Mouse (Mus musculus): ENCODE results near the gene Pofut2. TPM values are rescaled to one million over a fixed set of nuclear protein-coding genes. Genes with fewer than 3 reads are reported as not detected.
A peak's percentile ranks its signal among the peaks of the same experiment; 100 is the strongest.

Pofut2 gene
- polyA plus RNA-seq (2012; ENCODE audit: insufficient read depth, insufficient read length, missing spikeins): 24.0 and 31.2 TPM in 2 replicates

DNA sequence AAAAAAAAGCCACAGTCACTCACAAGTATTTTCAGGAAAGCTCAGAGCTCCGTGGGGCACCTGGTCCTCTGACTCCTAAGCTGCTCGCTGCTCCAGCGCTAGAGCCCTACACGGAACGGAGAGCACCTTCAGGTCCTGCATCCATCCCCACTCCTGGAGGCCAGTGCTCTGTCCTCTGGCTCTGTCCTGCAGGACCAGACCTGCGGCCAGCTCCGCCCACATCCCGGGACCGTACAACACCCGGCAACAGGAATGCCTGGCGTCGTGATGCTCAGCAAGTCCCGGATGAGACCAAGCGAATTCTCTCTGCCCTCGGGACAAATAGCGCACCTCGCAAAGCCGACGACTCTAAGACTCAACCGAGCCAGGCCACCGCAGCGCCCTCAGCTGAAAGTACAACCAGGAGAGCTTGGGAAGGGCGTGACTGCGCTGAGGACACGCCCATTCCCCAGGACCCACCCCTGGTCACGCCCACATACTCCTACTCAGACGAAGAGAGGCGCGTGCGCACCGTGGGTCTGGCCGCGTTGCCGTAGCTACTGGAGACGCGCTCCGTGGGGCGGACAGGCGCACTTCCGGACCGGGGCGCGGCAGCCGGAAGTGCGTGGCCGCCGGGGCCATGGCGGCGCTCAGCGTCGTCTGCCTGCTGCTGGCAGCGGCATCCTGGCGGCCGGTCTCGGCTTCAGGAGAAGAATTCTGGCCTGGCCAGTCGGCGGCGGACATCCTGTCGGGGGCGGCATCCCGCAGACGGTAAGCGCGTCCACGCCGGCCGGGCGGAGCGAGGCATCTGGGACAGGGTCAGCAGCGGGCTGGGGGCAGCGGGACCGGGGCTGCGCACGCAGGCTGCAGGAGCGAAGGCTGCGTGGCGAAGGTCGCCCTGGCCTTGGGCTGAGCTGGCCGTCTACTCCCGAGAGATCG is at the start of gene Pofut2:
Gene Pofut2, plus strand, starts transcription at position 515 of the 918 bp plus-strand sequence.
- peak within 1 kb of the TSS; percentile 87 for H3K27ac ChIP-seq (replicated peaks; ENCODE audit: low read depth, low read length)
- peak within 1 kb of the TSS; percentile 85 for H3K4me3 ChIP-seq (ENCODE audit: insufficient read depth, low read depth, low read length)
- H3K4me1 ChIP-seq (ENCODE audit: control insufficient read depth, insufficient read depth, insufficient read length, low read length): 0 out of 2 replicates have a peak, but pooled peaks cover 2% of the 10 kb centered on the region

DNA sequence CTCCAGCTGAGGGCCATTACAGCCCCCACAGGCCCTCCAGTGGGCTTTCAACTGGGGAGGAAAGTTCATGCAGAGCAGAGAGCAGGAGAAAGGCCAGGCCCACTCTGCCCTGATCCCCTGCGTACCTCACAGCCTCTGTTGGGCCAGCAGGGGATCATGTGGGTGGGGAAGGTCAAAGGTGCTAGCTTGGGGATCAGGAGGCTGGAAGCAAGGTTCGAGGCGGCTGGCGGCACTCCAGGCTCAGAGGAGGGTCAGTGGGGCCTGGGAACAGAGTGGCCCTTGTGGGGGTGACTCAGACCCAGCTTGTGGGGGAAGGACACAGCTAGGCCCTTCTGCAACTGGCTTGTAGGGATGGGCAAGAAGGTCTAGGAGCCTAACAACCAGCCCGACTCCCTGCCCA is 49.8 kb upstream of the Pofut2 start:
- no peak overlapping the region for H3K27ac ChIP-seq (replicated peaks; ENCODE audit: low read depth, low read length)
- H3K4me1 ChIP-seq (ENCODE audit: control insufficient read depth, insufficient read depth, insufficient read length, low read length): peaks cover 17% of the 10 kb centered on the region
- no peak overlapping the region for H3K4me3 ChIP-seq (ENCODE audit: insufficient read depth, low read depth, low read length)

DNA sequence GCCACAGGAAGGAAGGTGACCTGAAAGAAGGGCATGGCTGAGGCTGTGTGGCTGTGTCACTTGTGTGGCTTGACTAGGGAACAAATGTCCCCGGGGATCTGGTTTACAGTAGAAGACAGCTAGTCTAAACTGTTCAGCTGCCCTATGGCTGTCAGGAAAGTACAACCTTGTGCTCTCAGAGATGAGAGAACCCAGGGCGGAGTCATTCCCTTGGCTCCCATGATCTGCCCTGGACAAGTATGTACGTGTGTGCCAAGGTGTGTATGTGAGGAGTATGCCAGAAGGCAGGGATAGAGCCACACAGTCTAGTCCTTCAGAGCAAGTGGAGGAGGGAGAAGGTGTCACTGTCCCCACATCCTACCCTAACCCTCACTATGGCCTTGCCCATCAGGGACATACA is 48.4 kb upstream of the Pofut2 start:
- H3K4me1 ChIP-seq (ENCODE audit: control insufficient read depth, insufficient read depth, insufficient read length, low read length): peaks cover 23% of the 10 kb centered on the region
- no peak overlapping the region for H3K4me3 ChIP-seq (ENCODE audit: insufficient read depth, low read depth, low read length)
- H3K27ac ChIP-seq (replicated peaks; ENCODE audit: low read depth, low read length): peak overlapping the region; percentile 77

DNA sequence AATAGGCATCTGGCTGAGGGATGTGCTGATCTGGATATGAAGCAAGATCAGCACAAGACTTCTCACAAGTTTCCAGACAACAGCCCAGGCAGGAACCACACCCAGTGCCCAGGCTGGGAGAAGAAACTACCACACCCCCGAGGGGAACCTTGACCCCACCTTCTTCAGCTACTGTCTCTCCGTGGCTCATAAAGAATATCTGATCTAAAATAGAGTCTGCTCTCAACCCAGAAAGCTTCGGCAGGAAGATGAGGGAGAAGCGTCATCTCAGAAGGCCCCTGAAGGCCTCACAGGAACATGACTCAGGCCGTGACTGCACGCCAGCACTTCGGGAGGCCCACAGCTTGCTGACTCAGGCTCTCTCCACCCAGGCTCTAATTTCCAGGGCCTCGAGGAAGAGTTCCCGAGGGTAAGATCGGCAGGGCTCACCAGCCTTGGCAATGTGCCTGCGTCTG is 47.9 kb upstream of the Pofut2 start:
- H3K4me1 ChIP-seq (ENCODE audit: control insufficient read depth, insufficient read depth, insufficient read length, low read length): peaks cover 25% of the 10 kb centered on the region

DNA sequence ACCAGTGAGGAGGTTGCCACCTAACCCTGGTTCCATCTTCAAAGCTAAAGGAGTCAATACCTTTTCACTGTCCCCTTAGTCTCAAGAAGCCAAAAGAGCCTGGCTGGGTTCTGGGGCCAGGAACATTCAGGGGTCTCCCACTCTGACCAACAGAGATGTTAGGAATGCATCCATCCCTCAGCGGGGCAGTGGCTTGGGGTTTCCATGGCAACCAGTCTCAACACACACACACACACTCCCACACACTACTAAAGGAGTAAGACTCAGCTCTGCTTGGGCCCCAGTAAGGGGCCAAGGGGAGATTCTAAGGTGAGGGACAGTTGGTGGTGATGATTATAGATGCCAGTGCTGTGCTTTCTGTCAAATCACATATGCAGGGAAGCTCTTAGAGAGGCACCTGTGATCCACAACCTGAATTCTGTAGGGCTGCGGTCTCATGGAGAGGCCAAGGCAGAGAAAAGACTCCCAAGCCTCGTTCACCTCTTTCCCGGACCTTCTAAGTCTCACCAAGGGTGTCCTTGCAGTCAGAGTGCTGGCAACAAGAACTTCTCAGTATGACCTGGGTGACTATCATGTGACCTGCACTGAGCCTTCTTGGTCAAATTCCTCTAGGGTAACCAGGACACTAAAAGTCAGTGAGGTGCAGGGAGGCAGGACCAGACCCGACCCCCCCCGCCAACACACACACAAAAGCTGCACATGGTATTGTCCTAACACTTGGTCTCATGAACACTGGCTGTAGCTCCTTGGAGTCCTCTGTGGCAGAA is 46.5 kb upstream of the Pofut2 start:
- Histone ChIP-seq H3K27ac (replicated peaks; ENCODE audit: low read depth, low read length) (no peak overlapping the region), H3K4me3 (ENCODE audit: insufficient read depth, low read depth, low read length) (no peak overlapping the region), H3K4me1 (ENCODE audit: control insufficient read depth, insufficient read depth, insufficient read length, low read length) (peaks cover 17% of the 10 kb centered on the region)

More for the DNA sequence above, 47.9 kb upstream of the Pofut2 start:
- H3K27ac ChIP-seq (replicated peaks; ENCODE audit: low read depth, low read length): peak overlapping the region; percentile 77
- no peak overlapping the region for H3K4me3 ChIP-seq (ENCODE audit: insufficient read depth, low read depth, low read length)

DNA sequence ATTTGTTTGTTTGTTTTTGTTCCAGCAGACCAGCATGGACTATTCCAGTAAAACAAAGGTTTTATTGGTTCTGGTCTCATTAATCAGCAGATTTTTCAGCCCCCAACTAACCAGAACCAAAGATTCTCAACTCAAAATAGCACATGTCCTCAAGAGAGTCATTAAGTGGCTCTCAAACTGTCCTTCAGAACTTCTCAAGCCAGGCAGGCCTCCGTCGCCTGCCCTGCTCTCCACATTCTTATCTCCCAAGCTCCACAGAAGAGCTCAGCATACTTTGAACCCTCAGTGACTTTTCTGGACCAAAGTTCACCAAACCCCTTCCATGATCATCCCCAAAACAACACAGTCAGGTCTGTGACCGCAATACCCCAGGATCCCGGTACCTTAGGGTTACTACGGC is 45.5 kb upstream of the Pofut2 start:
- H3K4me1 ChIP-seq (ENCODE audit: control insufficient read depth, insufficient read depth, insufficient read length, low read length): peaks cover 17% of the 10 kb centered on the region
- H3K4me3 ChIP-seq (ENCODE audit: insufficient read depth, low read depth, low read length): no peak overlapping the region
- H3K27ac ChIP-seq (replicated peaks; ENCODE audit: low read depth, low read length): no peak overlapping the region

DNA sequence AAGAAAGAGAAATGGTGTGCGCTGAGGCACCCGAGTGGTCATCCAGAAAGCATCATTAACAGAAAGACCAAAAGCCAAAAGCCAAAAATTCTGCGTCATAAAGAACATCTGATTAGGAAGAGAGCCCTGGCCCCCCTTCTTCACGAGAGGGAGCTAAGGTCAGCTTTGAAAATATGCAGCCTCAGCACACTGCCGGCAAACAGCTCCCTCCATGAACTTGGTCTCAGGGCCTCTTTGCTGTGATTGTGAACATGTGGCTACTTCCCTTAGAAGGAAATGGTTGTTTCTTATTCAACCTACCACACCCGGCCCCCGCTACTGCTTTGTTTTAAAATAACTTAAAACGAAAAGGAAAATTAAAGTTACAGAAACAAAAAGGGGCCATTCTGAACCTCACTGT is 44.4 kb upstream of the Pofut2 start:
- Histone ChIP-seq H3K27ac (replicated peaks; ENCODE audit: low read depth, low read length) (peak overlapping the region; percentile 24; the same call in 1 of the 2 replicates), H3K4me3 (ENCODE audit: insufficient read depth, low read depth, low read length) (no peak overlapping the region), H3K4me1 (ENCODE audit: control insufficient read depth, insufficient read depth, insufficient read length, low read length) (peaks cover 14% of the 10 kb centered on the region)

DNA sequence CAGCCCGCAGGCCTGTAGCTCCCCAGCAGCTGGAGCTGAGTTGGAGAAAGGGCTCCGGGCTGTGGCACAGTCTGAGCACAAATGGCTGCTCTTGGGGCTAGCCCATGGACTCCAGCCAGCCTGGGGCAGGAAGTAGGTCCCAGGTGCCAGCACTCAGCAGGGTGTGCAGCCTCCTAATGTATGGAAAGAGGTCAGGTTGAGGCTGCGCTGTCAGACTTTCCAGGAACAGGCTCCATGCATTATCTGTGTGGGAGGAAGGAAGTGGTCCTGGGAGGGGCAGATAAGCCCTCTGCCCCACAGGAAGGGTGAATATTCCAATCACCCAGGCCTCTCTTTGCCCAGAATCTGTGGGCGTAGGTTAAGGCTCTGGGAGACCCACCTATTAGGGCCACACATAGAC is 43.4 kb upstream of the Pofut2 start:
- Histone ChIP-seq H3K4me1 (ENCODE audit: control insufficient read depth, insufficient read depth, insufficient read length, low read length) (peaks cover 13% of the 10 kb centered on the region), H3K4me3 (ENCODE audit: insufficient read depth, low read depth, low read length) (no peak overlapping the region), H3K27ac (replicated peaks; ENCODE audit: low read depth, low read length) (no peak overlapping the region)

DNA sequence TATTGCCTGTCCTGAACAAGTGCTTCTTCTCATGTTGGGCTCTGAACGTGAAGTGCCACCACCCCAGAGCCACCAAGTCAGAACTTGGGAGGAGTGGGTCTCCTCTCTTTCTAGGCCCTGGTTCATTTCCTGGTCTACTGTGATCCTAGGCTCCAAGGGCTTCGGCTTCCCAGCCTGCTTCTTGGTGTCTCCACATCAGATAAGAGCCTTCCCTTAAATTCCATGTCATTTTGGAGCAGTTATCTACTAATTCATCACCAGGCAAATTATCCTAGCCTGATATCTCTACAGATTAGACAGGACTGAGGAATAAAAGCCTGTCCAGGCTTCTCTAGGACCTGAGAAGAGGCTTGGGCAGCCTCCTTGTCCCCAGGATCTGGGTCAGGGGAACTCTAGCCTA is 42.7 kb upstream of the Pofut2 start:
- H3K4me3 ChIP-seq (ENCODE audit: insufficient read depth, low read depth, low read length): no peak overlapping the region
- peaks cover 8% of the 10 kb centered on the region for H3K4me1 ChIP-seq (ENCODE audit: control insufficient read depth, insufficient read depth, insufficient read length, low read length)
- H3K27ac ChIP-seq (replicated peaks; ENCODE audit: low read depth, low read length): no peak overlapping the region

DNA sequence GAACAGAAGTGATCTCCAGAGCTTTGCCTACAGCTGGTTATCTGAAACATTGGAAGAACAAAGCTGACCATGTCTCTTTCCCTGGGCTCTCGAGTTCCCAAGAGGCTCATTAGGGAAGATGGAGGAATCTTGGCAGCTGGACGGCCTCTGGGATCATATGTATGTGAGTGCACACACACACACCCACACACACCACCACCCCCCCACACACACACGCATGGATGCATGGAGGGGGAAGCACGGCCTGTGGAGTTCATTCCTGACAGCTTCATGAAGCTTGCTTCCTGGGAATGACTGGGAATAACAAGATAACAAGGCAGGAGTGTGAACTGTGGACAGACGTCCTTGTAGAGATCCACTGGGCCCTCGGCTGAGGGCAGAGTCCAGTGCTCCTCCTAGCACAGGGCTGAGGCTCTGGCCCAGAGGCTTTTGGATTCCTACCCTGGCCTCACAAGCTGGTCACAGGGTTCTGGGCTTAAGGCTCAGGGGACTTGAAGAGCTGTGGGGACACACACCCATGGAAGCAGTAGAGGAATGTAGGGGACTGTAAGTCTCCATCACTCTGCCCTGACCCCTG is 41.8 kb upstream of the Pofut2 start:
- no peak overlapping the region for H3K4me3 ChIP-seq (ENCODE audit: insufficient read depth, low read depth, low read length)
- H3K27ac ChIP-seq (replicated peaks; ENCODE audit: low read depth, low read length): no peak overlapping the region
- H3K4me1 ChIP-seq (ENCODE audit: control insufficient read depth, insufficient read depth, insufficient read length, low read length): peaks cover 8% of the 10 kb centered on the region; the same call in 1 of the 2 replicates

DNA sequence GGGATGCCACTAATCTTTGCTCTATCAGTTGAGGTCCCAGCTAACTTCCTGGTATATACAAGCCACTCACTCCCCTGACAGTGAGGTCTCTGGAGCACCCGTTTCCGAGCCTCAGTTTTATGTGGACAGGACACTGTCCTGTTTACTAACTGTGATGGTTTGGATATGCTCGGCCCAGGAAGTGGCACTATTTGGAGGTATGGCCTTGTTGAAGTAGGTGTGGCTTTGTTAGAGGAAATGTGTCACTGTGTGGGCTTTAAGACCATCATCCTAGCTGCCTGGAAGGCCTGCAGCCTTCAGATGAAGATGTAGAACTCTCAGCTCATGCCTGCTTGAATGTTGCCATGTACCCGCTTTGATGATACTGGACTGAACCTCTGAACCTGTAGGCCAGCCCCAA is 41.0 kb upstream of the Pofut2 start:
- Histone ChIP-seq H3K4me3 (ENCODE audit: insufficient read depth, low read depth, low read length) (no peak overlapping the region), H3K27ac (replicated peaks; ENCODE audit: low read depth, low read length) (no peak overlapping the region), H3K4me1 (ENCODE audit: control insufficient read depth, insufficient read depth, insufficient read length, low read length) (peaks cover 8% of the 10 kb centered on the region; the same call in 1 of the 2 replicates)

DNA sequence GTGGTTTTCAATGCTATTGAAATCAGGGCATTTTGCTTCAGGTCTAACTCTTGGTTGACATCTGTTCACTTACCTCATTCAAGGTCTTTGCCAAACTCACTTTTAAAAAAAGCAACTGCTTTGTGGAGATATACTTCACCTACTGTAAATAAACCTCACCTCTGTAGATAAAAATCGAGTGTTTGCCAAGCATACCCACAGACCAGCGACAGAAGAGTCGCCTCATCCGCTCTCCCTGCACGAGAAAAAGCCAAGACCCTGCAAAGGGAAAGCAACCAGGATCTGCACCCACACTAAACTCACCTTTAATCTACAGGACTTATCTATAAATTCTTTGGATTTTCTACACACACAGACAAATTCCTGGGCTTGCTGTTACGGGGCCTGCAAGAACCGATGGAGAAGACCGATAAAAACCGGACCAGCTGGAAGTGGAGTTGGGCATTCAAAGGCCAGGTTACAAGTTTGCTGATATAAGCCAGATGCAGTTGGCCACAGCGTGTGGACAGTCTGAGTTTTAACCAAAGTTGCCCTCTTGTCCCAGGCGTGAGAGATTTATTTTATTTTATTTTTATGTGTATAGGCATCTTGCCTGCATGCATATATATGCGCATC is 39.5 kb upstream of the Pofut2 start:
- Histone ChIP-seq H3K4me1 (ENCODE audit: control insufficient read depth, insufficient read depth, insufficient read length, low read length) (peaks cover 8% of the 10 kb centered on the region; the same call in 1 of the 2 replicates), H3K4me3 (ENCODE audit: insufficient read depth, low read depth, low read length) (no peak overlapping the region), H3K27ac (replicated peaks; ENCODE audit: low read depth, low read length) (no peak overlapping the region)

DNA sequence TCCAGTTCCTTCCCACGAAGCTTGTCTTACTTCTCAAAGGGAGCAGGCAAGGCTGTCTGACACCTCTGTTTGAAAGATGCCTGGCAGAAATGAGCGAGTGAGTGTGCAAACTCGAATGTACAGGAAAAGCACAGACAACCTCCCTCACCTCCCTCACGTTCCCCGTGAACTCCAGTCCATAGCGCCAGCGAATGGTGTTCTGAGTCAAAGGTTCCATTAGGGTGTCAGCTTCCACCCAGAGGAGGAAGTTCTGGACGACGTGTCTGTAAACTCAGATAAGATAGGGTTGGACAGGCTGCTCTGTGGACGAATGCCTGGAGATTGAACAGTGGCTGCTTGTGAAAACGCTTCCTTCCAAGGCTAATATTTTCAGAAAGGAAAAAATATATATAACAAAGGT is 37.9 kb upstream of the Pofut2 start:
- H3K4me3 ChIP-seq (ENCODE audit: insufficient read depth, low read depth, low read length): no peak overlapping the region
- H3K27ac ChIP-seq (replicated peaks; ENCODE audit: low read depth, low read length): no peak overlapping the region
- H3K4me1 ChIP-seq (ENCODE audit: control insufficient read depth, insufficient read depth, insufficient read length, low read length): peaks cover 3% of the 10 kb centered on the region; the same call in 1 of the 2 replicates

DNA sequence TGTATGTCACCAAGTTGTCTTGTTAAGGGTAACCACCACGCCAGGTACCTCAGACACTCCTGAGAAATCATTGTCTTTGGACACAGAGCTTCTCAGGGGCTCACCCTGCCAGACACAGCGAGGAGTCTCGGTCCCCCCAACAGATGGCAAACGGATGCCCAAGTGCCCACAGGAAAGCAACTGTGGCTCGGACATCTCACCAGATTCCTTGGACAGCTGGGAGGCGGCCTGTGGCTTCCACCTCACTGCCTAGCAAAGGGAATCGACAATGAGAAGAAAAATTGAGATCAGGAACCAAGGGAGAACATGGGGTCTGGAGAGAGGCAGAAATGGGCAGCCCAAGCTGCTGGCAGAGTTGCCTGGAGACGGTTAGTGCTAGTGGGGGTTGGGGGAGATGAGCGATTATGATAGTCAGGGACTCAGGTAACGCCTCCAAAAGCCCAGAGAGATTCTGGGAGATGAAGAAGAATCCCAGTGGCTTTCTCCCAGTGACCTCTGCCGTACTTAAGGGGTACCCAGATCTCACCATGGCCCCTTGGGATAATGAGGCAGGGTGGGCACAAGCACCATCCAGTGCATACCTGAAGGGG is 36.0 kb upstream of the Pofut2 start:
- Histone ChIP-seq H3K4me3 (ENCODE audit: insufficient read depth, low read depth, low read length) (no peak overlapping the region), H3K4me1 (ENCODE audit: control insufficient read depth, insufficient read depth, insufficient read length, low read length) (peaks cover 3% of the 10 kb centered on the region; the same call in 1 of the 2 replicates), H3K27ac (replicated peaks; ENCODE audit: low read depth, low read length) (no peak overlapping the region)
